ENCODE assay signal across 8 mouse cellular contexts in genomic region chr8:69882021-69882756, GRCm38 (mm10). TPM values are rescaled to one million over a fixed set of nuclear protein-coding genes. Genes with fewer than 3 reads are reported as not detected.
DNase-seq lines count a peak whose midpoint lies in the region; ATAC-seq and TF ChIP-seq lines count a peak whose summit lies in the region.

No protein-coding gene starts in this region.

- H3K27me3 ChIP-seq in spleen, adult 2 months (ENCODE audit: control insufficient read depth, insufficient read depth, low read length), result peaks cover 48% of the 10 kb centered on the region
- peaks cover 100% of the 10 kb centered on the region for H3K27me3 ChIP-seq in embryonic facial prominence, embryonic 10.5 days (replicated peaks; ENCODE audit: low read depth, poor library complexity, severe bottlenecking)
- peaks cover 78% of the 10 kb centered on the region for H3K27me3 ChIP-seq in stomach, embryonic 14.5 days (ENCODE audit: control insufficient read depth, insufficient read depth, low read length)

- H3K4me1 ChIP-seq in spleen, adult 2 months (ENCODE audit: control insufficient read depth, insufficient read depth, insufficient read length), result peaks cover 21% of the 10 kb centered on the region
- peaks cover 34% of the 10 kb centered on the region for H3K4me1 ChIP-seq in embryonic facial prominence, embryonic 10.5 days
- H3K4me1 ChIP-seq in stomach, embryonic 14.5 days (ENCODE audit: control insufficient read depth, insufficient read depth, low read length), result 0 out of 2 replicates have a peak, but pooled peaks cover 4% of the 10 kb centered on the region

- H3K36me3 ChIP-seq in spleen, adult 2 months (ENCODE audit: control insufficient read depth, insufficient read depth, low read length), result no peaks in the 10 kb centered on the region
- no peaks in the 10 kb centered on the region for H3K36me3 ChIP-seq in embryonic facial prominence, embryonic 10.5 days (replicated peaks)
- no peaks in the 10 kb centered on the region for H3K36me3 ChIP-seq in stomach, embryonic 14.5 days (ENCODE audit: control insufficient read depth, insufficient read depth, low read length)

- TF ChIP-seq CTCF in spleen, adult 2 months (IDR thresholded peaks at IDR 0.05; ENCODE audit: extremely low read depth, insufficient read depth, insufficient read length, insufficient replicate concordance), result no peak

- H3K27ac ChIP-seq in spleen, adult 2 months (ENCODE audit: insufficient read depth, low read length), result no peak overlapping the region
- H3K27ac ChIP-seq in embryonic facial prominence, embryonic 10.5 days (replicated peaks), result no peak overlapping the region
- H3K27ac ChIP-seq in stomach, embryonic 14.5 days (ENCODE audit: low read length), result no peak overlapping the region

- TF ChIP-seq POLR2A in spleen, adult 2 months (IDR thresholded peaks at IDR 0.05; ENCODE audit: low read depth, low read length), result no peak

- peak overlapping the region; percentile 33; the same call in 1 of the 2 replicates for H3K4me3 ChIP-seq in spleen, adult 2 months (ENCODE audit: extremely low read depth, insufficient read depth, insufficient read length)
- peak overlapping the region; percentile 51 for H3K4me3 ChIP-seq in embryonic facial prominence, embryonic 10.5 days
- peak overlapping the region; percentile 35 for H3K4me3 ChIP-seq in stomach, embryonic 14.5 days (ENCODE audit: low read depth, low read length)

- DNase-seq in spleen, adult 2 months (ENCODE audit: low read depth in 1 of 2, low spot score in 2 of 2), result no peak
- DNase-seq in spleen, adult 12 weeks (ENCODE audit: low spot score), result no peak
- DNase-seq in embryonic facial prominence, embryonic 10.5 days (ENCODE audit: low spot score), result peak; percentile 75
- peak; percentile 72 for DNase-seq in heart, postnatal 4 days
- DNase-seq in layer of hippocampus, postnatal 14 days (ENCODE audit: low spot score in 2 of 2), result peak; percentile 63 to 78
- DNase-seq in lung, postnatal 25 days (ENCODE audit: low spot score), result peak; percentile 48
- no peak for DNase-seq in cerebellum, adult 11-12 months

- H3K4me2 ChIP-seq in stomach, embryonic 14.5 days (replicated peaks; ENCODE audit: low read depth, low read length), result peak overlapping the region; percentile 49

- ATAC-seq in stomach, embryonic 14.5 days (ENCODE audit: insufficient number of reproducible peaks, insufficient read depth, low FRiP score, low read depth), result peak; percentile 57; the same call in 1 of the 2 replicates

- no peak overlapping the region for H3K9ac ChIP-seq in stomach, embryonic 14.5 days (replicated peaks; ENCODE audit: low read depth, low read length)

- H3K9me3 ChIP-seq in embryonic facial prominence, embryonic 10.5 days, result 0 out of 2 replicates have a peak, but pooled peaks cover 4% of the 10 kb centered on the region
- H3K9me3 ChIP-seq in stomach, embryonic 14.5 days (ENCODE audit: control insufficient read depth, low read depth, low read length), result no peaks in the 10 kb centered on the region

- WGBS in spleen, adult 2 months, result 12% methylated on average over 103 of the region's 103 CpGs
- 5% methylated on average over 103 of the region's 103 CpGs for WGBS in embryonic facial prominence, embryonic 10.5 days
- 7% methylated on average over 102 of the region's 103 CpGs for WGBS in stomach, embryonic 14.5 days

RNA-seq across cellular contexts. Expression of gene Cilp2, which starts 5.3 kb away (rescaled TPM):
- polyA plus RNA-seq in spleen, adult 2 months (2012; rRNA removed), result 0.11 and 0.34 TPM in 2 replicates
- 0.39 and 0.54 TPM in 2 replicates for polyA plus RNA-seq in embryonic facial prominence, embryonic 10.5 days (2016; fragmentation: Nextera tagmentation; extraction: Ambion mirVana)
- total RNA-seq in heart, postnatal 4 days (2021), result under 1 TPM; 0.50 to 0.74 TPM
- total RNA-seq in layer of hippocampus, postnatal 14 days (2021), result 1 to 10 TPM; 1.6 to 2.4 TPM
- polyA plus RNA-seq in stomach, embryonic 14.5 days (2014; fragmentation: Nextera tagmentation; extraction: Ambion mirVana), result 0.42 and 0.64 TPM in 2 replicates

RNA-seq across cellular contexts. Expression of gene Tssk6, which starts 19.8 kb away (rescaled TPM):
- polyA plus RNA-seq in spleen, adult 2 months (2012; rRNA removed), result 1.0 TPM in 2 replicates
- 4.4 and 4.8 TPM in 2 replicates for polyA plus RNA-seq in embryonic facial prominence, embryonic 10.5 days (2016; fragmentation: Nextera tagmentation; extraction: Ambion mirVana)
- under 1 TPM in 1 of 2 experiments, not detected in 1; 0.33 TPM for total RNA-seq in heart, postnatal 4 days (2021)
- under 1 TPM; 0.25 to 0.48 TPM for total RNA-seq in layer of hippocampus, postnatal 14 days (2021)
- 3.4 and 3.9 TPM in 2 replicates for polyA plus RNA-seq in stomach, embryonic 14.5 days (2014; fragmentation: Nextera tagmentation; extraction: Ambion mirVana)

RNA-seq across cellular contexts. Expression of gene Ndufa13, which starts 20.2 kb away (rescaled TPM):
- 53.8 and 76.3 TPM in 2 replicates for polyA plus RNA-seq in spleen, adult 2 months (2012; rRNA removed)
- polyA plus RNA-seq in embryonic facial prominence, embryonic 10.5 days (2016; fragmentation: Nextera tagmentation; extraction: Ambion mirVana), result 159 and 164 TPM in 2 replicates
- 100 to 1,000 TPM; 286 to 326 TPM for total RNA-seq in heart, postnatal 4 days (2021)
- 100 to 1,000 TPM; 152 to 159 TPM for total RNA-seq in layer of hippocampus, postnatal 14 days (2021)
- 190 and 202 TPM in 2 replicates for polyA plus RNA-seq in stomach, embryonic 14.5 days (2014; fragmentation: Nextera tagmentation; extraction: Ambion mirVana)

RNA-seq across cellular contexts. Expression of gene Yjefn3, which starts 20.3 kb away (rescaled TPM):
- 1.5 and 1.9 TPM in 2 replicates for polyA plus RNA-seq in spleen, adult 2 months (2012; rRNA removed)
- 4.2 and 4.3 TPM in 2 replicates for polyA plus RNA-seq in embryonic facial prominence, embryonic 10.5 days (2016; fragmentation: Nextera tagmentation; extraction: Ambion mirVana)
- total RNA-seq in heart, postnatal 4 days (2021), result 1 to 10 TPM; 6.2 to 8.6 TPM
- total RNA-seq in layer of hippocampus, postnatal 14 days (2021), result 10 to 100 TPM; 19.8 to 24.6 TPM
- polyA plus RNA-seq in stomach, embryonic 14.5 days (2014; fragmentation: Nextera tagmentation; extraction: Ambion mirVana), result 3.7 and 4.9 TPM in 2 replicates

RNA-seq across cellular contexts. Expression of gene Pbx4, which starts 49.9 kb away (rescaled TPM):
- polyA plus RNA-seq in spleen, adult 2 months (2012; rRNA removed), result 10.7 and 14.7 TPM in 2 replicates
- 17.1 and 18.0 TPM in 2 replicates for polyA plus RNA-seq in embryonic facial prominence, embryonic 10.5 days (2016; fragmentation: Nextera tagmentation; extraction: Ambion mirVana)
- 1 to 10 TPM; 1.1 to 1.2 TPM for total RNA-seq in heart, postnatal 4 days (2021)
- 10 to 100 TPM; 17.1 to 19.7 TPM for total RNA-seq in layer of hippocampus, postnatal 14 days (2021)
- 5.9 and 8.8 TPM in 2 replicates for polyA plus RNA-seq in stomach, embryonic 14.5 days (2014; fragmentation: Nextera tagmentation; extraction: Ambion mirVana)

Comparison
In these comparisons a context has a peak if more than half of its experiments do, and no peak if none do; other contexts are left out.
1. DNase-seq: peak in embryonic facial prominence, embryonic 10.5 days (single experiment), heart, postnatal 4 days (single experiment), layer of hippocampus, postnatal 14 days (2 of 2) and lung, postnatal 25 days (single experiment); none in spleen, adult 2 months (0 of 2), spleen, adult 12 weeks (single experiment) and cerebellum, adult 11-12 months (single experiment).
2. Peak in every context shown above with its lines, with median percentiles within 50 percentile points of each other: H3K4me3 ChIP-seq.